Mouse (Mus musculus): ENCODE results near the gene Nin. TPM values are rescaled to one million over a fixed set of nuclear protein-coding genes. Genes with fewer than 3 reads are reported as not detected.

Gene Nin
- total and polyA plus RNA-seq, 2 experiments from 2014 or later = 5.1 to 9.8 TPM

- H3K9ac ChIP-seq (replicated peaks; ENCODE audit: low read depth, low read length) = no peak overlapping the region
- WGBS = 26% methylated on average over 3 of the region's 3 CpGs
- DNase-seq (ENCODE audit: low spot score) (peak; percentile 56), ATAC-seq (ENCODE audit: insufficient read depth, low read depth) (no peak)
- H3K4me1 ChIP-seq (ENCODE audit: control insufficient read depth, insufficient read depth) = peaks cover 4% of the 10 kb centered on the region
- no peak overlapping the region for H3K4me3 ChIP-seq (ENCODE audit: low read depth, low read length)
- H3K36me3 ChIP-seq (replicated peaks; ENCODE audit: control insufficient read depth, insufficient read depth, low read length) = peaks cover 18% of the 10 kb centered on the region
- no peak overlapping the region for H3K4me2 ChIP-seq (ENCODE audit: low read depth, low read length)
- no peak overlapping the region for H3K27ac ChIP-seq (ENCODE audit: low read depth)
- TF ChIP-seq EP300 (IDR thresholded peaks at IDR 0.05; ENCODE audit: low read depth) = no peak
- peak; percentile 75 for TF ChIP-seq CTCF (IDR thresholded peaks at IDR 0.05; ENCODE audit: low read depth)
- no peaks in the 10 kb centered on the region for H3K27me3 ChIP-seq (ENCODE audit: control insufficient read depth, insufficient read depth, low read length)
- H3K9me3 ChIP-seq (replicated peaks; ENCODE audit: control insufficient read depth, low read length) = no peaks in the 10 kb centered on the region
These were observed 51.4 kb downstream of the Nin start for GRCm38 (mm10) chr12:70062114-70062513.

- H3K9ac ChIP-seq (replicated peaks; ENCODE audit: low read depth, low read length) = no peak overlapping the region
- H3K27me3 ChIP-seq (ENCODE audit: control insufficient read depth, insufficient read depth, low read length) = no peaks in the 10 kb centered on the region
- 76% methylated on average over 14 of the region's 14 CpGs for WGBS
- H3K9me3 ChIP-seq (replicated peaks; ENCODE audit: control insufficient read depth, low read length) = no peaks in the 10 kb centered on the region
- DNase-seq (ENCODE audit: low spot score) (no peak), ATAC-seq (ENCODE audit: insufficient read depth, low read depth) (no peak)
- peaks cover 45% of the 10 kb centered on the region for H3K36me3 ChIP-seq (replicated peaks; ENCODE audit: control insufficient read depth, insufficient read depth, low read length)
- H3K4me3 ChIP-seq (ENCODE audit: low read depth, low read length) = no peak overlapping the region
- no peaks in the 10 kb centered on the region for H3K4me1 ChIP-seq (ENCODE audit: control insufficient read depth, insufficient read depth)
- H3K27ac ChIP-seq (ENCODE audit: low read depth) = no peak overlapping the region
- H3K4me2 ChIP-seq (ENCODE audit: low read depth, low read length) = no peak overlapping the region
- TF ChIP-seq CTCF (IDR thresholded peaks at IDR 0.05; ENCODE audit: low read depth) (peak; percentile 38), EP300 (IDR thresholded peaks at IDR 0.05; ENCODE audit: low read depth) (no peak)
These were observed 54.3 kb downstream of the Nin start for GRCm38 (mm10) chr12:70058956-70059851.

GRCm38 (mm10) chr12:70050699-70051098 lies 62.8 kb downstream of the Nin start:
- ATAC-seq (ENCODE audit: insufficient read depth, low read depth) (0 out of 2 replicates have a peak, but pooled peaks have one; percentile 30), DNase-seq (ENCODE audit: low spot score) (peak; percentile 26)
- no peaks in the 10 kb centered on the region for H3K27me3 ChIP-seq (ENCODE audit: control insufficient read depth, insufficient read depth, low read length)
- no peak overlapping the region for H3K9ac ChIP-seq (replicated peaks; ENCODE audit: low read depth, low read length)
- H3K4me1 ChIP-seq (ENCODE audit: control insufficient read depth, insufficient read depth) = no peaks in the 10 kb centered on the region
- 59% methylated on average over 7 of the region's 7 CpGs for WGBS
- no peak for TF ChIP-seq EP300 (IDR thresholded peaks at IDR 0.05; ENCODE audit: low read depth)
- TF ChIP-seq CTCF (IDR thresholded peaks at IDR 0.05; ENCODE audit: low read depth) = no peak
- no peak overlapping the region for H3K4me2 ChIP-seq (ENCODE audit: low read depth, low read length)
- H3K9me3 ChIP-seq (replicated peaks; ENCODE audit: control insufficient read depth, low read length) = no peaks in the 10 kb centered on the region
- H3K4me3 ChIP-seq (ENCODE audit: low read depth, low read length) = no peak overlapping the region
- H3K27ac ChIP-seq (ENCODE audit: low read depth) = no peak overlapping the region
- peaks cover 81% of the 10 kb centered on the region for H3K36me3 ChIP-seq (replicated peaks; ENCODE audit: control insufficient read depth, insufficient read depth, low read length)

- Histone ChIP-seq H3K4me3 (ENCODE audit: low read depth, low read length) (no peak overlapping the region), H3K4me2 (ENCODE audit: low read depth, low read length) (no peak overlapping the region), H3K9ac (replicated peaks; ENCODE audit: low read depth, low read length) (no peak overlapping the region), H3K36me3 (replicated peaks; ENCODE audit: control insufficient read depth, insufficient read depth, low read length) (peaks cover 81% of the 10 kb centered on the region), H3K27me3 (ENCODE audit: control insufficient read depth, insufficient read depth, low read length) (no peaks in the 10 kb centered on the region), H3K4me1 (ENCODE audit: control insufficient read depth, insufficient read depth) (no peaks in the 10 kb centered on the region), H3K27ac (ENCODE audit: low read depth) (no peak overlapping the region), H3K9me3 (replicated peaks; ENCODE audit: control insufficient read depth, low read length) (no peaks in the 10 kb centered on the region)
- TF ChIP-seq CTCF (IDR thresholded peaks at IDR 0.05; ENCODE audit: low read depth) (no peak), EP300 (IDR thresholded peaks at IDR 0.05; ENCODE audit: low read depth) (no peak)
- DNase-seq (ENCODE audit: low spot score) (no peak), ATAC-seq (ENCODE audit: insufficient read depth, low read depth) (no peak)
- 79% methylated on average over 9 of the region's 9 CpGs for WGBS
These were observed 64.8 kb downstream of the Nin start for GRCm38 (mm10) chr12:70048741-70049140.

- H3K27ac ChIP-seq (ENCODE audit: low read depth) = no peak overlapping the region
These were observed 66.2 kb downstream of the Nin start for GRCm38 (mm10) chr12:70047281-70047680.

More at GRCm38 (mm10) chr12:70047281-70047680, 66.2 kb downstream of the Nin start:
- no peak for ATAC-seq (ENCODE audit: insufficient read depth, low read depth)
- Histone ChIP-seq H3K36me3 (replicated peaks; ENCODE audit: control insufficient read depth, insufficient read depth, low read length) (peaks cover 87% of the 10 kb centered on the region), H3K4me2 (ENCODE audit: low read depth, low read length) (no peak overlapping the region), H3K4me1 (ENCODE audit: control insufficient read depth, insufficient read depth) (no peaks in the 10 kb centered on the region), H3K4me3 (ENCODE audit: low read depth, low read length) (no peak overlapping the region), H3K9ac (replicated peaks; ENCODE audit: low read depth, low read length) (no peak overlapping the region), H3K9me3 (replicated peaks; ENCODE audit: control insufficient read depth, low read length) (no peaks in the 10 kb centered on the region), H3K27me3 (ENCODE audit: control insufficient read depth, insufficient read depth, low read length) (no peaks in the 10 kb centered on the region)
- no peak for DNase-seq (ENCODE audit: low spot score)
- no peak for TF ChIP-seq EP300 (IDR thresholded peaks at IDR 0.05; ENCODE audit: low read depth)
- 80% methylated on average over 7 of the region's 7 CpGs for WGBS
